In the genomic region with DNA sequence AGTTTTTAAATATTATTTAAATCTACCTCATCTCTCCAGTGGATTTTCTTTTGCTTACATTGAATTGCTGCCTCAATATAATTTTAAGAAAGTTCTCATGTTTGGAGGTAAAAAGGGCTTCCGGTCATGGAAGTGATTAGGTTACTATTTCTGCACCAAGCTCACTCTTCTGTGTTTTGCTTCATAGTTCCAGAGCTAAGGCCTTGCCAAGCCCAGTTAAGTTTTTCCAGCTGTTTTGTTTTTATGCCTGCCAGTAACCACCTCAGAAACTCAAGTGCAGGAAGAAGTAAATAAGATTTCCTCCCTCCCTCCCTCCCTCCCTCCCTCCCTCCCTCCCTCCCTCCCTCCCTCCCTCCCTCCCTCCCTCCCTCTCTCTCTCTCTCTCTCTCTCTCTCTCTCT, we compare ENCODE assay signal across 30 mouse cellular contexts.
DNase-seq lines count a peak whose midpoint lies in the region; ATAC-seq lines count a peak whose summit lies in the region.
"Had no signal": no experiment of that assay in that cellular context is flagged by ENCODE, and none has a peak within 500 bp of the region (broad histone marks: within the 10 kb centered on the region; RNA-seq: fewer than 3 reads in every experiment).

No protein-coding gene starts in this region.

- H3K4me2 ChIP-seq in embryonic facial prominence, embryonic 11.5 days (ENCODE audit: low read depth, low read length), result no peak overlapping the region
- H3K4me2 ChIP-seq in embryonic facial prominence, embryonic 14.5 days (ENCODE audit: low read depth, low read length), result no peak overlapping the region
- H3K4me2 ChIP-seq: embryonic facial prominence, embryonic 12.5 days; heart, embryonic 13.5 days; hindbrain, embryonic 13.5 days; intestine, embryonic 15.5 days had no signal

- no peaks in the 10 kb centered on the region for H3K27me3 ChIP-seq in embryonic facial prominence, embryonic 11.5 days (ENCODE audit: control insufficient read depth, insufficient read depth, low read length)
- no peaks in the 10 kb centered on the region for H3K27me3 ChIP-seq in embryonic facial prominence, embryonic 10.5 days (replicated peaks; ENCODE audit: low read depth, poor library complexity, severe bottlenecking)
- no peaks in the 10 kb centered on the region for H3K27me3 ChIP-seq in embryonic facial prominence, embryonic 14.5 days (replicated peaks; ENCODE audit: control insufficient read depth, insufficient read depth, low read length)
- H3K27me3 ChIP-seq: CH12.LX; embryonic facial prominence, embryonic 12.5 days; heart, embryonic 13.5 days; hindbrain, embryonic 13.5 days; intestine, embryonic 15.5 days; Patski had no signal

- peak; percentile 60 for DNase-seq in embryonic facial prominence, embryonic 11.5 days (ENCODE audit: low spot score)
- no peak for DNase-seq in embryonic facial prominence, embryonic 10.5 days (ENCODE audit: low spot score)
- peak; percentile 11 to 24 for DNase-seq in heart, postnatal 10 days
- DNase-seq in heart, postnatal 25 days (ENCODE audit: low spot score), result no peak
- DNase-seq in embryonic facial prominence, embryonic 14.5 days (ENCODE audit: low spot score), result peak; percentile 83
- DNase-seq in forelimb bud, embryonic 11.5 days (ENCODE audit: low read depth, low spot score), result peak; percentile 30
- DNase-seq: adrenal gland, postnatal 10 days; adrenal gland, postnatal 36 days; B cell, adult 2 months; cerebellum, adult 18-20 months; cerebellum, adult 9-10 months; cerebellum, postnatal 14 days; forebrain, postnatal 0 days; gastrocnemius, postnatal 36 days; heart, adult 2 months; heart, postnatal 36 days; kidney, adult 11 months had no signal

- no peak overlapping the region for H3K27ac ChIP-seq in embryonic facial prominence, embryonic 11.5 days (replicated peaks; ENCODE audit: low read depth, low read length)
- no peak overlapping the region for H3K27ac ChIP-seq in embryonic facial prominence, embryonic 10.5 days (replicated peaks)
- H3K27ac ChIP-seq in embryonic facial prominence, embryonic 14.5 days (replicated peaks; ENCODE audit: low read depth, low read length), result peak overlapping the region; percentile 39; the same call in 1 of the 2 replicates
- H3K27ac ChIP-seq: embryonic facial prominence, embryonic 12.5 days; heart, adult 2 months; heart, embryonic 10.5 days; heart, embryonic 13.5 days; hindbrain, embryonic 10.5 days; hindbrain, embryonic 13.5 days; intestine, embryonic 15.5 days had no signal

- no peak for ATAC-seq in embryonic facial prominence, embryonic 11.5 days (replicated peaks; ENCODE audit: insufficient number of reproducible peaks, low FRiP score, low TSS enrichment, low read depth)
- ATAC-seq in embryonic facial prominence, embryonic 14.5 days (ENCODE audit: low read depth), result no peak
- no peak for ATAC-seq in erythroid progenitor cell, adult 5-6 weeks (replicated peaks; ENCODE audit: low FRiP score, poor library complexity, severe bottlenecking)
- ATAC-seq: forebrain, embryonic 14.5 days; forebrain, postnatal 0 days; hindbrain, embryonic 16.5 days; intestine, embryonic 15.5 days; Patski had no signal

- H3K9me3 ChIP-seq in embryonic facial prominence, embryonic 11.5 days (replicated peaks; ENCODE audit: control insufficient read depth, low read length), result no peaks in the 10 kb centered on the region
- no peaks in the 10 kb centered on the region for H3K9me3 ChIP-seq in embryonic facial prominence, embryonic 10.5 days
- no peaks in the 10 kb centered on the region for H3K9me3 ChIP-seq in embryonic facial prominence, embryonic 14.5 days (ENCODE audit: control insufficient read depth, low read length)
- H3K9me3 ChIP-seq: embryonic facial prominence, embryonic 12.5 days; G1E; heart, embryonic 10.5 days; heart, embryonic 13.5 days; hindbrain, embryonic 10.5 days; hindbrain, embryonic 13.5 days; intestine, embryonic 15.5 days had no signal

- WGBS in embryonic facial prominence, embryonic 11.5 days, result 50% methylated on average over 1 of the region's 1 CpGs
- WGBS in embryonic facial prominence, embryonic 10.5 days, result 56% methylated on average over 1 of the region's 1 CpGs
- WGBS in embryonic facial prominence, embryonic 14.5 days, result 23% methylated on average over 1 of the region's 1 CpGs

- H3K4me3 ChIP-seq in embryonic facial prominence, embryonic 11.5 days (ENCODE audit: low read depth, low read length), result no peak overlapping the region
- no peak overlapping the region for H3K4me3 ChIP-seq in embryonic facial prominence, embryonic 10.5 days
- no peak overlapping the region for H3K4me3 ChIP-seq in embryonic facial prominence, embryonic 14.5 days (ENCODE audit: low read depth, low read length)
- H3K4me3 ChIP-seq: embryonic facial prominence, embryonic 12.5 days; erythroblast, embryonic 14.5 days; heart, adult 2 months; heart, embryonic 10.5 days; heart, embryonic 13.5 days; hindbrain, embryonic 10.5 days; hindbrain, embryonic 13.5 days; intestine, embryonic 15.5 days had no signal

- H3K36me3 ChIP-seq in embryonic facial prominence, embryonic 11.5 days (replicated peaks; ENCODE audit: control insufficient read depth, insufficient read depth, low read depth, low read length), result no peaks in the 10 kb centered on the region
- no peaks in the 10 kb centered on the region for H3K36me3 ChIP-seq in embryonic facial prominence, embryonic 10.5 days (replicated peaks)
- no peaks in the 10 kb centered on the region for H3K36me3 ChIP-seq in embryonic facial prominence, embryonic 14.5 days (ENCODE audit: control insufficient read depth, insufficient read depth, low read length)
- H3K36me3 ChIP-seq: embryonic facial prominence, embryonic 12.5 days; G1E; heart, embryonic 10.5 days; heart, embryonic 13.5 days; hindbrain, embryonic 10.5 days; hindbrain, embryonic 13.5 days; intestine, embryonic 15.5 days had no signal

- H3K9ac ChIP-seq in embryonic facial prominence, embryonic 11.5 days (replicated peaks; ENCODE audit: low read length), result no peak overlapping the region
- no peak overlapping the region for H3K9ac ChIP-seq in embryonic facial prominence, embryonic 14.5 days (ENCODE audit: low read depth, low read length)
- H3K9ac ChIP-seq: embryonic facial prominence, embryonic 12.5 days; forebrain, postnatal 0 days; heart, embryonic 13.5 days; hindbrain, embryonic 13.5 days; intestine, embryonic 15.5 days had no signal

- intact Hi-C loops in heart, postnatal 10 days (cut with DNase I), result no loop called here
- intact Hi-C loops in heart, postnatal 25 days (cut with DNase I), result no loop called here

- no peaks in the 10 kb centered on the region for H3K4me1 ChIP-seq in embryonic facial prominence, embryonic 11.5 days (ENCODE audit: control insufficient read depth, insufficient read depth, low read length)
- no peaks in the 10 kb centered on the region for H3K4me1 ChIP-seq in embryonic facial prominence, embryonic 10.5 days
- no peaks in the 10 kb centered on the region; the same call in 1 of the 2 replicates for H3K4me1 ChIP-seq in embryonic facial prominence, embryonic 14.5 days (ENCODE audit: control insufficient read depth, insufficient read depth, low read length)
- H3K4me1 ChIP-seq: embryonic facial prominence, embryonic 12.5 days; heart, embryonic 10.5 days; heart, embryonic 13.5 days; hindbrain, embryonic 10.5 days; hindbrain, embryonic 13.5 days; intestine, embryonic 15.5 days had no signal

Comparison
In these comparisons a context has a peak if more than half of its experiments do, and no peak if none do; other contexts are left out.
1. DNase-seq: peak in embryonic facial prominence, embryonic 11.5 days (single experiment), heart, postnatal 10 days (2 of 2), embryonic facial prominence, embryonic 14.5 days (single experiment) and forelimb bud, embryonic 11.5 days (single experiment); none in embryonic facial prominence, embryonic 10.5 days (single experiment) and heart, postnatal 25 days (single experiment).